Mouse (Mus musculus) forebrain, embryonic 11.5 days (tissue): ENCODE measurements around the gene Axin1. TPM values are rescaled to one million over a fixed set of nuclear protein-coding genes. Genes with fewer than 3 reads are reported as not detected.

Experiments used
- polyA plus RNA-seq: library from polyadenylated mRNA; unstranded; fragments of >200 nt; fragmentation: Nextera tagmentation; extraction: Ambion mirVana; gene quantifications from 2 replicates; pipeline ENCODE4 v1.2.1, GENCODE M21; 2014

The Axin1 gene
- polyA plus RNA-seq, 1 experiment from 2014 or later, result 19.1 TPM

Other genes with a start within 250 kb of the Axin1 start
- gene Rab40c, start 219.0 kb upstream of the Axin1 start, polyA plus RNA-seq, result 20.1 and 21.6 TPM in 2 replicates
- gene Pigq, start 193.8 kb upstream of the Axin1 start, polyA plus RNA-seq, result 65.2 and 67.1 TPM in 2 replicates
- 0.24 and 0.59 TPM in 2 replicates for gene Nhlrc4, start 193.7 kb upstream of the Axin1 start, polyA plus RNA-seq
- not detected in 2 replicates for gene A930017K11Rik, start 186.1 kb upstream of the Axin1 start, polyA plus RNA-seq
- gene Capn15, start 152.9 kb upstream of the Axin1 start, polyA plus RNA-seq, result 31.4 and 33.1 TPM in 2 replicates
- 31.3 and 35.1 TPM in 2 replicates for gene Rab11fip3, start 69.1 kb upstream of the Axin1 start, polyA plus RNA-seq
- 22.5 and 24.6 TPM in 2 replicates for gene Decr2, start 48.4 kb upstream of the Axin1 start, polyA plus RNA-seq
- gene Nme4, start 43.1 kb upstream of the Axin1 start, polyA plus RNA-seq, result 74.6 and 89.6 TPM in 2 replicates
- 1.2 and 1.3 TPM in 2 replicates for gene Tmem8, start 25.4 kb upstream of the Axin1 start, polyA plus RNA-seq
- 273 and 285 TPM in 2 replicates for gene Mrpl28, start 15.2 kb upstream of the Axin1 start, polyA plus RNA-seq
- gene Pdia2, start 60.4 kb downstream of the Axin1 start, polyA plus RNA-seq, result 0.52 and 0.68 TPM in 2 replicates
- 0.96 and 2.5 TPM in 2 replicates for gene Rgs11, start 64.3 kb downstream of the Axin1 start, polyA plus RNA-seq
- 4.7 and 7.4 TPM in 2 replicates for gene Arhgdig, start 69.1 kb downstream of the Axin1 start, polyA plus RNA-seq
- 21.3 and 24.1 TPM in 2 replicates for gene Fam234a, start 105.6 kb downstream of the Axin1 start, polyA plus RNA-seq
- 134 and 151 TPM in 2 replicates for gene Luc7l, start 114.2 kb downstream of the Axin1 start, polyA plus RNA-seq